Mouse (Mus musculus) subcutaneous adipose tissue, adult 2 months (tissue): ENCODE measurements around the gene Magoh. TPM values are rescaled to one million over a fixed set of nuclear protein-coding genes. Genes with fewer than 3 reads are reported as not detected.

Experiments
- polyA plus RNA-seq: library from polyadenylated mRNA; depleted of rRNA; stranded (reverse); fragments of >200 nt; gene quantifications from 2 replicates; pipeline ENCODE4 v1.2.3, GENCODE M21; 2012; ENCODE audit warnings: low replicate concordance; rRNA removed

Magoh gene
- 25.1 and 45.0 TPM in 2 replicates for polyA plus RNA-seq

GRCm38 (mm10) chr4:107879254-107880050, at the start of gene Magoh:
Magoh (plus strand) TSS chr4:107879755.

GRCm38 (mm10) chr4:107889731-107890432, 10.3 kb downstream of the Magoh start, which contains the start of gene 0610037L13Rik:
0610037L13Rik (plus strand) TSS chr4:107889813.

DNA sequence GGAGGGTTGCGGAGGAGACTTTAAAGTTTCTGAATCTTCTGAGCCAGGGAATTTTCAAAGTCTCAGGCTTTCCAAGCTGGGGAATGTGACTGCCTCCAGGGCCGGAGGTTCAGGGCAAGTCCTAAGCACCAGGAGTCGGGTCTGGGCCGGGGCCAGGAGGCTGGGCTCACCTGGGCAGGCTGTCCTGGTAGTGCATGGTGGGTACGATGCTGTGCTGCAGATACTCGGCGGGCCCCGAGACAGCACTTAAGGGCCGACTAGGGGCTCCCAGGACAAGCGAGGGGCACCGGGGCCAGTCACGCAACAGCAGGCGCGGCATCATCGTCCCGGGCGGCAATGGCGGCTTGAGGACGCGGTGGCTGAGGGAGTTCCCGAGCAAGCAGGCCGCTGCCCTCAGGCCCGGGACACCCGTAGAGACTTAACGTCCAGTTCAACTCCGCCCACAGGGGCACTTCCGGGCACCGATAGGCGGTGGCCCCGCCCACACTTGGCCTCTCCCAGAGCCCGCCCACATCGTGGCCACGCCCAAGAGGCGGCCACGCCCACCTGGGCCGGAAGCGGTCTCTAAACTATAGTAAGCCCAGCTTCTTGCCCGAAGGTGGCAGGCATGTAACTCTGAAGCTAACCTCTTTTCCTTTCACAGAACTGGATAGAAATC, 43.7 kb downstream of the Magoh start, which contains the start of gene Cpt2:
Cpt2 (minus strand) TSS at position 466 of the 658 bp plus-strand sequence.

Other genes with a start within 250 kb of the Magoh start
- not detected in 2 replicates for gene Dmrtb1, start 195.5 kb upstream of the Magoh start, polyA plus RNA-seq
- gene Lrp8, start 77.5 kb upstream of the Magoh start, polyA plus RNA-seq: 0.73 and 2.3 TPM in 2 replicates
- gene 0610037L13Rik, start 10.1 kb downstream of the Magoh start, polyA plus RNA-seq: 47.7 and 65.7 TPM in 2 replicates
- gene Cpt2, start 43.9 kb downstream of the Magoh start, polyA plus RNA-seq: 122 and 242 TPM in 2 replicates
- gene Slc1a7, start 88.6 kb downstream of the Magoh start, polyA plus RNA-seq: 0.14 and 0.16 TPM in 2 replicates
- 36.7 and 61.3 TPM in 2 replicates for gene Podn, start 216.7 kb downstream of the Magoh start, polyA plus RNA-seq